Mouse (Mus musculus) cerebellum, postnatal 36 days (tissue): ENCODE results near the gene Ank.

ENCODE experiments used
- DNase-seq, 2 experiments: peaks; one replicate each; pipeline ENCODE4 v3.0.0; 2021 to 2022; ENCODE audit warnings: mixed read lengths in 2 of 2

The Ank gene

GRCm38 (mm10) chr15:27548110-27548509, 81.6 kb downstream of the Ank start:
- DNase-seq: no peak

DNA sequence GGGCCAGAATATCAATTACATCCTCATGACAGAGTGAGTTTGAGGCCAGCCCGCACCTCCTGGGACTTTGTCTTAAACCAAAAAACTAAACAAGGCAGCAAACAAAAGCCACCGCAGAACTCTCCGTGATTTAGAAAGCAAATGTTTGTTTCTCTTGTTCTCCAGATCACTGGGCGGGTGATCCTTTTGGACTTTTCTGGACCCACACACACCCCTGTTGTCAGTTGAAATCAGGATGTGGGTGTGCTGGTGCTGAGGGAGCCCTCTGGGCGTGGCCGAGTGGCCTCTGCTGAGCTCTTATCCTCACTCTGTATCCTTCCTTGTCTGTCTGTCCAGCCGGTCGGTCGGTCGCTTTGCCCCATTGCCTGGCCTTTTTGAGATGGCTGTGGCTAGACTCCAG, 82.6 kb downstream of the Ank start:
- no peak for DNase-seq

DNA sequence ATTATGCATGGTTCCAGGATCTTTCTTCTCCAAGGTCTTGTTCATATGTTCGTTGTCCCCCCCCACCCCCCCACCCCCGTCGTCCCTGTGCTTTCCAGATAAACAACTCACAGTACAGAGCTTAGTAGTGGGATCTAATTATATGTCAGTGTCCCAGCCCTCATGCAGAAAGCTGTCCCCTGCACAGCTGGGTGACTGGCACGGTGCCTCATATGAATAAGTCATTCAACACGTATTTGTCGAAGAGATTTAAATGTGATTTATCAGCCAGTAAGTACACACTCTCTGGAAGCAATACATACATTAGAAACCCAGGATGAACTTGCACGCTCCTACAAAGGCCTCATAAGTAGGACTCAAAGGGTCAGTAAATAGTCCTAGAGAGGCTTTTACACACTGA, 83.4 kb downstream of the Ank start:
- DNase-seq: no peak

GRCm38 (mm10) chr15:27550358-27550992, 84.0 kb downstream of the Ank start:
- no peak for DNase-seq

DNA sequence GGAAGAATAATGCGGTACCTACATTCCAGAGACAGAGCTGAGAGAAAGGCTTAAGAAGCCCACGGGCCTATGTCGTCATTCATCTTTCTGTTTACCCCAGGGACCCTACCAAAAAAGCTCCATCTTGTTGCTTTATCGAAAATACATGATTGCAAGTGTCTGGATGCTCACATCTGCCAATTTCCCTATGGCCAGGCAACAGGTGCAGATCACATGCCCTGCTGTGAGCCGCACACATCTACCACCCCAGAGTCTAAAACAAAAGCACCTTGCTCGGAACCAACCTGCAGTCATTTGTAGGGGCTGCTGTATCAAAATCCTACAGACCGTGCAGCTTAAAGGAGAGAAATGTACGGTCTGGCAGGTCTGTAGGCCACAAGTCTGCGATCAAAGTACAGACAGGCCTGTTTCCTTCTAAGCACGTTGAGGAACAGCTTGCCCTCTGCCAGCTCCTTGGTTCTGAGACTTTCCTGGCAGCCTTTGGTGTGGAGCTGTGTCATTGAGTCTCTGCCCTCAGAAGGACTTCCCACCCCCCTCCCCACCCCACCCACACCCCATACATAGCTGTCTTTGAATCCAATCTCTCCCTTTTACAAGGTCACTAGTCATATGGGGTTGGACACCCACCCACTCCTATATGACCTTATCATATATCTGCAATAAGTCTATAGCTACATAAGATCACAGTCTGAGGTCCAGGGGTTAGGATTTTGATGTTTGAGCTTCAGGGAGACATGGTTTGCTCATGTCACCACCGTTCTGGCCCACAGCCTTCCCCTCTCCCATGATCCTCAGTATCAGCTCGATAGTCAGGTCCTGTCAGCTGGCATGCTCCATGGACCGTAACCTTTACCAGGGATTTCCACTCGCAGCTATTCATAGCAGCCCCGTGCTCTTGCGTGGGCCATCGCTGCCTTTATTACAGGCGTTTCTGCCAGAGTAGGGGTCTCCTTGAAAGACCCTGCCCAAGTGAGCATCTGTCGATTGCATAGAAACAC, 84.9 kb downstream of the Ank start:
- no peak for DNase-seq

- DNase-seq: no peak
Measured at GRCm38 (mm10) chr15:27552129-27552700, 85.7 kb downstream of the Ank start.

GRCm38 (mm10) chr15:27553554-27553953, 87.1 kb downstream of the Ank start:
- DNase-seq: no peak

- no peak for DNase-seq
Measured at GRCm38 (mm10) chr15:27558456-27559147, 92.1 kb downstream of the Ank start.

DNA sequence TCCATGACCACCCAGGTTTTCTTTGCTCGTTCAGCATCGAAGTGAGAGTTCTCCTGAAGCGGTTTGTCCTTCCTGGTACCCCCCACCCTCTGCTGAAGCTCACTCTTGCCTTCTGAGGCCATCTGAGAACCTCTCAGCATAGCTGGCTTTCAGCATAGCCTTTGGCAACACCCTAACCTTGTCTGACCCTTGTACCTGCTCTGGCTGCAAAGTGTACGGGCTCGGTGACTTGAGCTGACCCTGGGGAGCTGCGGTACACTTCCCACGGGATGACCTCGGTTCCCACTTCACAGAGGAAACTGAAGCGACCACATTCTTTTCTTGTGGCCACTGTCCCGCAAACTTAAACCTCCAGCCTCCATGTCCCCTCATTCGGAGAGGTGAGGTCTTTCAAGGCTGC, 93.8 kb downstream of the Ank start:
- no peak for DNase-seq

- no peak for DNase-seq
Measured at GRCm38 (mm10) chr15:27564106-27565100, 97.9 kb downstream of the Ank start.

DNA sequence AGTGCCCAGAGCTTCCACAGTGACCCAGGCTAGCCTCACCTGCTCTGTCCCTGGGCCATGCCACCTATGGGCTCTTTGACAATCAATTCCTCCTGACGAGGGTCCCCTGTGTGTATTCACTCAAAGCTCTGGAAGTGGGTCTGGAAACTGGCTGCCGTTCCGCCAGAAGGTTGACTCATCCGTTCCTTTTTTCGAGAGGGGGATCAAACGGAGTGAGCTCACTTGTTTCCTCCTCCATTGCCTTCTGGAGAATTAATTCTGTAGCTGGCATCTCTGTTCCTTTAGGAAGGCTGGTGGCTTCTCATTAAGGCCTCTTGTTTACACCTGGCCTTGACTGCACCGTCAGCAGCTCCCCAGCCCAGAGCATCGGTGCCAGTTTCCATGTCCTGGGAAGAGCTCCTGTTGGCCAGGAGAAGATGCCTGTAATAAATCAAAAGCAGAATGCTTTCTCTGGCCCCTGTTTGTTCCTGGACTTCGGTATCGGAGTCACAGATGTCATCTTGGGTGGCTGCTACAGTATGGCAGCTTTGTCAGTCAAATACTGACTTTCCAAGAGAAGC, 99.2 kb downstream of the Ank start:
- DNase-seq: no peak

DNA sequence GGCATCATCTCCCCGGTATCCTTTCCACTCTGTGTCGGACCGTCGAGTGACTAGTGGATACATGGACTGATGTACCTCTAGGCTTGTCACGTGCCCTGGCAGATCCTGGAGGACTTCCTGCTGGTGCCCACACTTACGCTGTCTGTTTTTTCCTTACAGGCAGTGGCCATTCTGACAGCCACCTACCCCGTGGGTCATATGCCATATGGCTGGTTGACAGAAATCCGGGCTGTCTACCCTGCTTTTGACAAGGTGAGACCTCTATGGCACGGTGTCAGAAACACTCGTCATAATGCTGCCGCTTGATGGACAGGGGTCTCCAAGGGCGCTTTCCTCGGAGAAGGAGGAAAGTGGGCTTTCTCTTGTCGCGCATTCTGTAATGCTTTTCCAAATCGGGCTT, 100.9 kb downstream of the Ank start:
- DNase-seq: no peak

DNA sequence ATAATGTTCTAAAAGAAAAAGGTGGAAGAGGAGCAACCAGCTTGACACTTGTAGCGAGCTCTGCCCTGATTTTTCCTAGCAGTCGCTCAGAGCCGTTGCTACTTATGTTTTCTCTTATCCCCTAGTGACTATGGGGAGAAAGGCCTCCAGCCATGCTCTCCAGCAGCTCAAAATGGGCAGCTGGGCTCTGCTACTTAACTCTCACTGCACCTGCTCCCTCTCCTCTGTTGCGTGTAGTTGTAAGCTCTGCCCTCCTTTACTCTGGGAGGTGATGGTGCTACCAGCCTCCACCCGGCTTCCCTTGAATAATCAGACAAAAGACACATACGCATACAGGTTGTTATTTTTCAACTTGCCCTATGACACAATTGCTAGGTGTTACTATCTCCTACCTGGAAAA, 101.9 kb downstream of the Ank start:
- DNase-seq: no peak

DNA sequence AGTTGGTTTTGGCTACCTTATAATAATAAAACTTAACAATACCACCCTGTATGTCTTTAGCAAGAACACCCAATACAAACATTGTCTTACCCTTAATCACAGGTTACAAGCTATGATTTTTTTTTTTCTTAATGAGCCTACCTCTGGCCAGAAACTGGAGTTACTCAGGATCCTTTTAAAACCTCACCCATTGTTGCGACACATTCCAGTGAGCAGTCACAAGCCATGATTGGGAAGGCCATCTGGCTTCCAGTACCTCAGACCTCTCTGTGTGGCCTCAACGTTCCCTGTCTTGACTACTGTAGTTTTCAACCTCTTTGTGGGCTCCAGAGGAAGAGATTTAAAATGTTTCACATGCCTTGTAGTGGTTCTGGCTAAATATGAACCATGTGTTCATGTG, 103.4 kb downstream of the Ank start:
- no peak for DNase-seq

DNA sequence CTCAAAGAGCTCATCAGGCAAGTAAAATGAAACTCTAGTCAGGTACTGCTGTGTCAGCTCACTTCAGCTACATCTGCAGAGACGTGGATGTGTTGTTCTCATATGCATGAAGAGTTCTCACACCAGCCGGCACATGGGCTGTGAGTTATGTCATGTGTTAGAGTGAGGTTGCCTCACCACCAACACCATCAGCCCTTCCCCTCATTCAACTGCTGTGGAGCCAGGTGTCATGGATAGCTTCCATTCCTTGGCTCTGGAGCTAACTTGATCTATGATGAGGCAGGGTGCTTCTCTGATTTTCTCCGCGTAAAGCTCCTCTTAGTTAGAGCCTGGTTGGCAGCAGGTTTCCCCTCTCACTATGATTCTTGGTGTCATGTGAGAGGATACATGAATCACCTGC, 103.9 kb downstream of the Ank start:
- no peak for DNase-seq

DNA sequence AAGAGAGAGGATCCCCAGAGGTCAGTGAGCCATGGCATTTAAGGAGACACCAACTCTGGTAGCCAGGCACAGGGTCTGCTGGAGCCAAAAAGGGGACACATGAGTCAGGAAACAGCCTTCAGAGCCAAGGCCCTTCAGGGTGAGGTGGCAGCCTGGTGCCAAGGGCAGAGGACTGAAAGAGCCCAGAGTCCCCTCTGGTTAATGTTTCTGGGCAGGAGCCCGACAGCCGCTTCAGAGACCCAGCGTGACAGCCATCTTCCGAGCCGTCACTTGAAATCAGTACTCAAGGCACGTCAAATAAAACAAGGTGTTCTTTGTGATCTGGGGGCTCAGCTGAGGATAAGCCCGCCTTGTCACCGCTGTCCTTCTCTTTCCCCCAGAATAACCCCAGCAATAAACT, 104.7 kb downstream of the Ank start:
- DNase-seq: no peak

GRCm38 (mm10) chr15:27574992-27575781, 108.7 kb downstream of the Ank start:
- DNase-seq: no peak

DNA sequence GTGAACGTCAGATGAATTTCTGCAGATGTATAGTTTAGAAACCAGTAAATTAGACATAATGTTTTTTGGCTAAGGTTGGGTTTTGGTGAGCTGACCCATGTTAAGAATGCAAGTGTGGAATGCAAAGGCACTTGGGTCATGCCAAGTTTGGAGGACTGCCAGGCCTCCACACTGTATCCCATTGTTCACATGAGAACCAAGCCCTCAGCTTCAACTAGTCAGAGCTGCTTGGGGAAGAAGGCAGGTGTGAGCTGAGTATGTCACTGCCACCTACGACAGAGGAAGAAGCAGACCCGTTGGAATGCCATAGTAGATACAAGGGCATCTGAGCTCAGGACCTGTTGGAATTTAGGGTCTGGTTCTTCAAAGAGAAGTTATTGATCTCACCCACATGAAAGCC, 109.5 kb downstream of the Ank start:
- DNase-seq: no peak

GRCm38 (mm10) chr15:27576886-27577285, 110.4 kb downstream of the Ank start:
- no peak for DNase-seq

GRCm38 (mm10) chr15:27577915-27578780, 111.7 kb downstream of the Ank start:
- DNase-seq: no peak
